Mouse (Mus musculus): ENCODE data around the gene Olfr288. TPM values are rescaled to one million over a fixed set of nuclear protein-coding genes. Genes with fewer than 3 reads are reported as not detected.

The Olfr288 gene
- total RNA-seq, 2 experiments from 2014 or later = not detected

Other genes with a start within 250 kb of the Olfr288 start
- gene Tmem106c, start 231.3 kb downstream of the Olfr288 start, total RNA-seq (2021) = 10 to 100 TPM; 20.5 to 20.6 TPM
- 1 to 10 TPM; 1.1 to 1.3 TPM for gene Col2a1, start 190.8 kb downstream of the Olfr288 start, total RNA-seq (2021)
- 100 to 1,000 TPM; 413 to 425 TPM for gene Pfkm, start 103.0 kb downstream of the Olfr288 start, total RNA-seq (2021)
- gene Senp1, start 101.8 kb downstream of the Olfr288 start, total RNA-seq (2021) = 10 to 100 TPM; 23.5 to 27.2 TPM
- 100 to 1,000 TPM in 1 of 2 experiments, 10 to 100 TPM in 1; 97.9 to 103 TPM for gene Asb8, start 29.9 kb downstream of the Olfr288 start, total RNA-seq (2021)
- gene Ccdc184, start 28.4 kb downstream of the Olfr288 start, total RNA-seq (2021) = under 1 TPM; 0.74 to 0.92 TPM
- gene Gm44579, start 25.4 kb upstream of the Olfr288 start, total RNA-seq (2021) = not detected
- not detected for gene Olfr287, start 25.5 kb upstream of the Olfr288 start, total RNA-seq (2021)
- not detected for gene Olfr286, start 38.9 kb upstream of the Olfr288 start, total RNA-seq (2021)
- not detected for gene H1fnt, start 61.8 kb upstream of the Olfr288 start, total RNA-seq (2021)
- 1 to 10 TPM; 4.9 to 5.3 TPM for gene Zfp641, start 100.6 kb upstream of the Olfr288 start, total RNA-seq (2021)
- not detected for gene Olfr285, start 121.8 kb upstream of the Olfr288 start, total RNA-seq (2021)
- gene Olfr284, start 145.4 kb upstream of the Olfr288 start, total RNA-seq (2021) = not detected
- not detected for gene Olfr283, start 185.4 kb upstream of the Olfr288 start, total RNA-seq (2021)
- gene Olfr282, start 235.7 kb upstream of the Olfr288 start, total RNA-seq (2021) = not detected

All from heart, postnatal 4 days (tissue).